Mouse (Mus musculus) mammary gland, adult 2 months (tissue): Measurements from ENCODE around the gene Clba1. TPM values are rescaled to one million over a fixed set of nuclear protein-coding genes. Genes with fewer than 3 reads are reported as not detected.

Source experiments
- polyA plus RNA-seq: library from polyadenylated mRNA; depleted of rRNA; stranded (reverse); fragments of >200 nt; gene quantifications from 2 replicates; pipeline ENCODE4 v1.2.3, GENCODE M21; 2012; ENCODE audit warnings: low replicate concordance; rRNA removed

The Clba1 gene
- polyA plus RNA-seq: 2.0 and 3.4 TPM in 2 replicates

GRCm38 (mm10) chr12:112808587-112809364 is at the start of gene Clba1:
TSS of gene Clba1 (plus strand) at chr12:112808937.

GRCm38 (mm10) chr12:112760154-112760926 is 48.4 kb upstream of the Clba1 start, which contains the start of gene Pld4:
TSS of gene Pld4 (plus strand) at chr12:112760655.

GRCm38 (mm10) chr12:112801864-112802846 is 6.6 kb upstream of the Clba1 start, which contains the start of gene Ahnak2:
TSS of gene Ahnak2 (minus strand) at chr12:112802657.

GRCm38 (mm10) chr12:112829244-112829864 is 20.6 kb downstream of the Clba1 start, which contains the start of gene Cdca4:
TSS of gene Cdca4 (minus strand) at chr12:112829423.

Other genes starting within 250 kb of the Clba1 start
- gene Inf2, start 220.2 kb upstream of the Clba1 start, polyA plus RNA-seq: 32.1 and 51.3 TPM in 2 replicates
- 10.8 and 103 TPM in 2 replicates for gene Adssl1, start 188.9 kb upstream of the Clba1 start, polyA plus RNA-seq
- gene Siva1, start 164.3 kb upstream of the Clba1 start, polyA plus RNA-seq: 37.1 and 48.6 TPM in 2 replicates
- 121 and 167 TPM in 2 replicates for gene Akt1, start 134.1 kb upstream of the Clba1 start, polyA plus RNA-seq
- gene Zbtb42, start 130.1 kb upstream of the Clba1 start, polyA plus RNA-seq: 17.1 and 26.8 TPM in 2 replicates
- 27.1 and 43.9 TPM in 2 replicates for gene Cep170b, start 88.5 kb upstream of the Clba1 start, polyA plus RNA-seq
- gene Pld4, start 48.3 kb upstream of the Clba1 start, polyA plus RNA-seq: 171 and 191 TPM in 2 replicates
- 14.3 and 15.8 TPM in 2 replicates for gene Ahnak2, start 6.3 kb upstream of the Clba1 start, polyA plus RNA-seq
- gene Cdca4, start 20.5 kb downstream of the Clba1 start, polyA plus RNA-seq: 24.3 and 24.6 TPM in 2 replicates
- 46.4 and 48.6 TPM in 2 replicates for gene Gpr132, start 59.3 kb downstream of the Clba1 start, polyA plus RNA-seq
- 32.8 and 44.7 TPM in 2 replicates for gene Jag2, start 120.8 kb downstream of the Clba1 start, polyA plus RNA-seq
- 31.3 and 33.2 TPM in 2 replicates for gene Nudt14, start 133.2 kb downstream of the Clba1 start, polyA plus RNA-seq
- gene Btbd6, start 167.5 kb downstream of the Clba1 start, polyA plus RNA-seq: 26.8 and 124 TPM in 2 replicates
- 55.7 and 134 TPM in 2 replicates for gene Brf1, start 191.8 kb downstream of the Clba1 start, polyA plus RNA-seq
- 57.6 and 59.4 TPM in 2 replicates for gene Pacs2, start 205.6 kb downstream of the Clba1 start, polyA plus RNA-seq